In genomic region chr5:19825943-19826342, GRCm38 (mm10) we compare ENCODE assay signal across 14 mouse cellular contexts.
"Had no signal": no experiment of that assay in that cellular context is flagged by ENCODE, and none has a peak within 500 bp of the region (broad histone marks: within the 10 kb centered on the region; RNA-seq: fewer than 3 reads in every experiment).

No protein-coding gene starts in this region.

- H3K27me3 ChIP-seq: megakaryocyte, embryonic 14.5 days; midbrain, embryonic 13.5 days; midbrain, embryonic 15.5 days; neural tube, embryonic 12.5 days had no signal

- ATAC-seq: midbrain, embryonic 13.5 days; midbrain, embryonic 15.5 days had no signal

- H3K9me3 ChIP-seq: megakaryocyte, embryonic 14.5 days; midbrain, embryonic 13.5 days; midbrain, embryonic 15.5 days; neural tube, embryonic 12.5 days had no signal

- H3K36me3 ChIP-seq: midbrain, embryonic 13.5 days; midbrain, embryonic 15.5 days; neural tube, embryonic 12.5 days had no signal

- H3K4me3 ChIP-seq: megakaryocyte, embryonic 14.5 days; midbrain, embryonic 13.5 days; midbrain, embryonic 15.5 days; neural tube, embryonic 12.5 days had no signal

- H3K4me1 ChIP-seq: midbrain, embryonic 13.5 days; midbrain, embryonic 15.5 days; neural tube, embryonic 12.5 days had no signal

- H3K4me2 ChIP-seq: lung, embryonic 14.5 days; midbrain, embryonic 11.5 days; midbrain, embryonic 13.5 days; midbrain, embryonic 15.5 days; neural tube, embryonic 12.5 days had no signal

- H3K27ac ChIP-seq: midbrain, embryonic 13.5 days; midbrain, embryonic 15.5 days; neural tube, embryonic 12.5 days had no signal

- DNase-seq: lung, adult 18-20 months; lung, embryonic 14.5 days; lung, postnatal 10 days; lung, postnatal 4 days; right cerebral cortex, postnatal 14 days; spleen, adult 18-20 months; thymus, adult 18-20 months; thymus, postnatal 14 days; thymus, postnatal 36 days had no signal

- H3K9ac ChIP-seq: lung, embryonic 14.5 days; midbrain, embryonic 13.5 days; midbrain, embryonic 15.5 days; neural tube, embryonic 12.5 days had no signal
